Mouse (Mus musculus) lung, adult 2 months (tissue): ENCODE measurements around the gene Methig1. TPM values are rescaled to one million over a fixed set of nuclear protein-coding genes. Genes with fewer than 3 reads are reported as not detected.
A peak's percentile ranks its signal among the peaks of the same experiment; 100 is the strongest.
"Not testable (repeated sequence)": the region's sequence is repeated elsewhere in the genome, so short reads cannot be mapped to it uniquely, and the experiment has no call there.

Experiments used
- DNase-seq: peaks from one replicate; pipeline ENCODE4 v3.0.0; 2022
- H3K4me1 ChIP-seq: fragments of 200-500 bp; 2 replicates; pipeline ENCODE4 v1.6.1; 2011; ENCODE audit warnings: low read length; ENCODE audit not compliant: control insufficient read depth, insufficient read depth
- H3K4me3 ChIP-seq: fragments of 200-500 bp; replicated peaks from 2 replicates; pipeline ENCODE3; 2011; ENCODE audit warnings: low read depth, mild to moderate bottlenecking, control low read depth, low read length; ENCODE audit errors: extremely low read depth
- CTCF ChIP-seq: fragments of 200-500 bp; IDR thresholded peaks from 2 replicates; pipeline ENCODE4 v1.5.1; 2011; ENCODE audit warnings: mild to moderate bottlenecking, low read length, control low read depth; ENCODE audit not compliant: insufficient read depth
- POLR2A ChIP-seq: fragments of 200-500 bp; IDR thresholded peaks from 2 replicates; pipeline ENCODE4 v1.6.1; 2011; ENCODE audit warnings: low read depth, mild to moderate bottlenecking, control low read depth, low read length, borderline replicate concordance; ENCODE audit errors: extremely low read depth
- WGBS: fragments of 180-500 bp; shearing (Covaris S2); methylation state at CpG from one replicate; pipeline ENCODE4 v1.1.7; 2018; 5-methylcytosine and 5-hydroxymethylcytosine counted together
- polyA plus RNA-seq: library from polyadenylated mRNA; depleted of rRNA; stranded (reverse); fragments of >200 nt; gene quantifications from 2 replicates; pipeline ENCODE4 v1.2.3, GENCODE M21; 2012; rRNA removed

Methig1 gene
- 0.11 TPM in 1 of 2 replicates, not detected in the other for polyA plus RNA-seq

- Histone ChIP-seq H3K4me3 (no peak within 1 kb of the TSS), H3K4me1 (no peaks in the 10 kb centered on the region)
- WGBS, result 77% methylated on average over 10 of the region's 10 CpGs
- no peak for TF ChIP-seq CTCF
- no peak for TF ChIP-seq POLR2A
- DNase-seq, result no peak
Observed at GRCm38 (mm10) chr15:100352711-100353250, at the start of gene Methig1, which contains the start of gene Mettl7a2. Gene Methig1, plus strand, starts transcription at chr15:100353149. Gene Mettl7a2, plus strand, starts transcription at chr15:100353200.

- 35% methylated on average over 8 of the region's 8 CpGs for WGBS
- Histone ChIP-seq H3K4me1 (no peaks in the 10 kb centered on the region), H3K4me3 (peak overlapping the region; percentile 1)
- DNase-seq, result no peak
- TF ChIP-seq POLR2A (no peak), CTCF (no peak)
Observed at GRCm38 (mm10) chr15:100303428-100304018, 49.4 kb upstream of the Methig1 start.

GRCm38 (mm10) chr15:100304019-100304991, 48.6 kb upstream of the Methig1 start, which contains the start of gene Mettl7a1:
Gene Mettl7a1, plus strand, starts transcription at chr15:100304140.
- no peak for TF ChIP-seq CTCF
- TF ChIP-seq POLR2A, result peak; percentile 98
- Histone ChIP-seq H3K4me3 (peak within 1 kb of the TSS; percentile 73), H3K4me1 (no peaks in the 10 kb centered on the region)
- WGBS, result 2% methylated on average over 21 of the region's 30 CpGs
- peak; percentile 88 for DNase-seq

GRCm38 (mm10) chr15:100306201-100306600, 46.7 kb upstream of the Methig1 start:
- Histone ChIP-seq H3K4me3 (peak overlapping the region; percentile 57), H3K4me1 (no peaks in the 10 kb centered on the region)
- TF ChIP-seq POLR2A (no peak), CTCF (no peak)
- DNase-seq, result no peak
- 60% methylated on average over 2 of the region's 2 CpGs for WGBS

- WGBS, result 15% methylated on average over 11 of the region's 11 CpGs
- not testable (repeated sequence) for H3K4me1 ChIP-seq, DNase-seq
- 0 out of 2 replicates have a peak, but pooled peaks have one; percentile 29 for TF ChIP-seq CTCF
- peak overlapping the region; percentile 41 for H3K4me3 ChIP-seq
Observed at GRCm38 (mm10) chr15:100307438-100308096, 45.4 kb upstream of the Methig1 start.

- TF ChIP-seq CTCF, result no peak
- TF ChIP-seq POLR2A, result no peak
- WGBS, result 24% methylated on average over 2 of the region's 2 CpGs
- no peak for DNase-seq
- Histone ChIP-seq H3K4me1 (peaks cover 3% of the 10 kb centered on the region; the same call in 1 of the 2 replicates), H3K4me3 (no peak overlapping the region)
Observed at GRCm38 (mm10) chr15:100312346-100312745, 40.6 kb upstream of the Methig1 start.

GRCm38 (mm10) chr15:100314448-100315145, 38.4 kb upstream of the Methig1 start:
- TF ChIP-seq POLR2A, result no peak
- TF ChIP-seq CTCF, result no peak
- 93% methylated on average over 5 of the region's 5 CpGs for WGBS
- no peak for DNase-seq
- Histone ChIP-seq H3K4me1 (peaks cover 13% of the 10 kb centered on the region), H3K4me3 (no peak overlapping the region)

GRCm38 (mm10) chr15:100318014-100318671, 34.8 kb upstream of the Methig1 start:
- 38% methylated on average over 4 of the region's 4 CpGs for WGBS

GRCm38 (mm10) chr15:100319884-100320283, 33.1 kb upstream of the Methig1 start:
- DNase-seq, result no peak
- H3K4me3 ChIP-seq, result no peak overlapping the region
- H3K4me1 ChIP-seq, result peaks cover 15% of the 10 kb centered on the region
- WGBS, result 77% methylated on average over 1 of the region's 1 CpGs
- TF ChIP-seq POLR2A (no peak), CTCF (no peak)

More at GRCm38 (mm10) chr15:100318014-100318671, 34.8 kb upstream of the Methig1 start:
- not testable (repeated sequence) for DNase-seq, H3K4me3 ChIP-seq
- H3K4me1 ChIP-seq, result peaks cover 15% of the 10 kb centered on the region
